26 mouse cellular contexts compared by ENCODE assay signal in genomic region chr8:64942946-64943345, GRCm38 (mm10). TPM values are rescaled to one million over a fixed set of nuclear protein-coding genes. Genes with fewer than 3 reads are reported as not detected.
A peak's percentile ranks its signal among the peaks of the same experiment; 100 is the strongest.
DNase-seq lines count a peak whose midpoint lies in the region; ATAC-seq and TF ChIP-seq lines count a peak whose summit lies in the region.
"Had no signal": no experiment of that assay in that cellular context is flagged by ENCODE, and none has a peak within 500 bp of the region (broad histone marks: within the 10 kb centered on the region; RNA-seq: fewer than 3 reads in every experiment).

No protein-coding gene starts in this region.

- peak; percentile 31 for DNase-seq in embryonic facial prominence, embryonic 14.5 days (ENCODE audit: low spot score)
- no peak for DNase-seq in embryonic facial prominence, embryonic 10.5 days (ENCODE audit: low spot score)
- no peak for DNase-seq in neural tube, embryonic 10.5 days (ENCODE audit: extremely low spot score, low spot score)
- peak; percentile 55 to 57 for DNase-seq in thymus, adult 18-20 months
- DNase-seq in spleen, postnatal 4 days (ENCODE audit: low spot score in 2 of 2): no peak
- DNase-seq in heart, adult 2 months: no peak
- no peak for DNase-seq in adrenal gland, postnatal 14 days
- DNase-seq: adrenal gland, postnatal 36 days; cerebellum, adult 8-10 months; gastrocnemius, postnatal 14 days; kidney, adult 8-10 months; kidney, postnatal 25 days; layer of hippocampus, adult 9-11 months; lung, postnatal 10 days had no signal

- H3K4me2 ChIP-seq in embryonic facial prominence, embryonic 14.5 days (ENCODE audit: low read depth, low read length): no peak overlapping the region
- 0 out of 2 replicates have a peak overlapping the region, but pooled peaks have one; percentile 9 for H3K4me2 ChIP-seq in neural tube, embryonic 12.5 days (replicated peaks)
- H3K4me2 ChIP-seq: embryonic facial prominence, embryonic 13.5 days had no signal

- peak; percentile 35; the same call in 1 of the 2 replicates for ATAC-seq in embryonic facial prominence, embryonic 14.5 days (ENCODE audit: low read depth)
- no peak for ATAC-seq in neural tube, embryonic 12.5 days (ENCODE audit: low FRiP score, low read depth)

- H3K36me3 ChIP-seq in embryonic facial prominence, embryonic 14.5 days (ENCODE audit: control insufficient read depth, insufficient read depth, low read length): no peaks in the 10 kb centered on the region
- no peaks in the 10 kb centered on the region for H3K36me3 ChIP-seq in embryonic facial prominence, embryonic 10.5 days (replicated peaks)
- no peaks in the 10 kb centered on the region for H3K36me3 ChIP-seq in neural tube, embryonic 12.5 days
- no peaks in the 10 kb centered on the region for H3K36me3 ChIP-seq in heart, adult 2 months (ENCODE audit: control insufficient read depth, insufficient read depth, low read length)
- H3K36me3 ChIP-seq: embryonic facial prominence, embryonic 13.5 days; forebrain, embryonic 10.5 days had no signal

- H3K9me3 ChIP-seq in embryonic facial prominence, embryonic 14.5 days (ENCODE audit: control insufficient read depth, low read length): no peaks in the 10 kb centered on the region
- H3K9me3 ChIP-seq in embryonic facial prominence, embryonic 10.5 days: no peaks in the 10 kb centered on the region
- no peaks in the 10 kb centered on the region for H3K9me3 ChIP-seq in neural tube, embryonic 12.5 days
- H3K9me3 ChIP-seq: embryonic facial prominence, embryonic 13.5 days; forebrain, embryonic 10.5 days had no signal

- peaks cover 15% of the 10 kb centered on the region; the same call in 1 of the 2 replicates for H3K27me3 ChIP-seq in embryonic facial prominence, embryonic 14.5 days (replicated peaks; ENCODE audit: control insufficient read depth, insufficient read depth, low read length)
- peaks cover 29% of the 10 kb centered on the region for H3K27me3 ChIP-seq in embryonic facial prominence, embryonic 10.5 days (replicated peaks; ENCODE audit: low read depth, poor library complexity, severe bottlenecking)
- H3K27me3 ChIP-seq in neural tube, embryonic 12.5 days (replicated peaks): no peaks in the 10 kb centered on the region; the same call in 1 of the 2 replicates
- no peaks in the 10 kb centered on the region for H3K27me3 ChIP-seq in heart, adult 2 months (ENCODE audit: control insufficient read depth, insufficient read depth, low read length)

- no peak overlapping the region for H3K9ac ChIP-seq in embryonic facial prominence, embryonic 14.5 days (ENCODE audit: low read depth, low read length)
- no peak overlapping the region for H3K9ac ChIP-seq in neural tube, embryonic 12.5 days
- no peak overlapping the region for H3K9ac ChIP-seq in heart, adult 2 months (ENCODE audit: low read depth, low read length)
- H3K9ac ChIP-seq: embryonic facial prominence, embryonic 13.5 days had no signal

- 26% methylated on average over 5 of the region's 5 CpGs for WGBS in embryonic facial prominence, embryonic 14.5 days
- WGBS in embryonic facial prominence, embryonic 10.5 days: 21% methylated on average over 5 of the region's 5 CpGs
- 22% methylated on average over 5 of the region's 5 CpGs for WGBS in neural tube, embryonic 12.5 days
- WGBS in heart, adult 2 months: 23% methylated on average over 5 of the region's 5 CpGs

- no peak for TF ChIP-seq EP300 in heart, adult 2 months (IDR thresholded peaks at IDR 0.05; ENCODE audit: insufficient read depth, low read depth, low read length)

- intact Hi-C loops in heart, adult 2 months (cut with DNase I): loop anchor here (5.0 kb wide), 4 partner anchors 61 to 251 kb away; partner anchors contain the start of gene Cpe

- H3K79me2 ChIP-seq in heart, adult 2 months (replicated peaks; ENCODE audit: control insufficient read depth, insufficient read depth, low read length): no peaks in the 10 kb centered on the region

- H3K4me1 ChIP-seq in embryonic facial prominence, embryonic 14.5 days (ENCODE audit: control insufficient read depth, insufficient read depth, low read length): no peaks in the 10 kb centered on the region
- H3K4me1 ChIP-seq in embryonic facial prominence, embryonic 10.5 days: peaks cover 4% of the 10 kb centered on the region; the same call in 1 of the 2 replicates
- H3K4me1 ChIP-seq in neural tube, embryonic 12.5 days: no peaks in the 10 kb centered on the region
- H3K4me1 ChIP-seq in heart, adult 2 months (ENCODE audit: control insufficient read depth, insufficient read depth, low read length): peaks cover 1% of the 10 kb centered on the region; the same call in 1 of the 2 replicates

- TF ChIP-seq POLR2A in heart, adult 2 months (IDR thresholded peaks at IDR 0.05; ENCODE audit: insufficient read depth, low read depth, low read length): no peak

- no peak for TF ChIP-seq CTCF in heart, adult 2 months (IDR thresholded peaks at IDR 0.05)

- no peak overlapping the region for H3K27ac ChIP-seq in embryonic facial prominence, embryonic 14.5 days (replicated peaks; ENCODE audit: low read depth, low read length)
- no peak overlapping the region for H3K27ac ChIP-seq in embryonic facial prominence, embryonic 10.5 days (replicated peaks)
- H3K27ac ChIP-seq in neural tube, embryonic 12.5 days: no peak overlapping the region
- H3K27ac ChIP-seq in heart, adult 2 months: no peak overlapping the region
- H3K27ac ChIP-seq: embryonic facial prominence, embryonic 13.5 days; forebrain, embryonic 10.5 days had no signal

- no peak overlapping the region for H3K4me3 ChIP-seq in embryonic facial prominence, embryonic 14.5 days (ENCODE audit: low read depth, low read length)
- H3K4me3 ChIP-seq in embryonic facial prominence, embryonic 10.5 days: no peak overlapping the region
- no peak overlapping the region for H3K4me3 ChIP-seq in neural tube, embryonic 12.5 days
- H3K4me3 ChIP-seq in heart, adult 2 months: no peak overlapping the region
- H3K4me3 ChIP-seq: embryonic facial prominence, embryonic 13.5 days; forebrain, embryonic 10.5 days; megakaryocyte, embryonic 14.5 days had no signal

RNA-seq across cellular contexts. Expression of gene Tmem192, which starts 4.0 kb away (rescaled TPM):
- polyA plus RNA-seq in embryonic facial prominence, embryonic 14.5 days (2014; fragmentation: Nextera tagmentation; extraction: Ambion mirVana): 23.2 and 25.5 TPM in 2 replicates
- 17.6 and 18.2 TPM in 2 replicates for polyA plus RNA-seq in embryonic facial prominence, embryonic 10.5 days (2016; fragmentation: Nextera tagmentation; extraction: Ambion mirVana)
- polyA plus RNA-seq in neural tube, embryonic 12.5 days (2016; fragmentation: Nextera tagmentation; extraction: Ambion mirVana): 20.0 TPM in 2 replicates
- 10 to 100 TPM; 21.0 to 26.2 TPM for total RNA-seq in heart, adult 2 months (2021)
- 42.6 and 43.4 TPM in 2 replicates for polyA plus RNA-seq in heart, adult 2 months (2012; rRNA removed)
- total RNA-seq in adrenal gland, postnatal 14 days (2021): 35.3 TPM in 2 replicates

RNA-seq across cellular contexts. Expression of gene Trim75, which starts 44.7 kb away (rescaled TPM):
- polyA plus RNA-seq in embryonic facial prominence, embryonic 14.5 days (2014; fragmentation: Nextera tagmentation; extraction: Ambion mirVana): not detected in 2 replicates
- polyA plus RNA-seq in embryonic facial prominence, embryonic 10.5 days (2016; fragmentation: Nextera tagmentation; extraction: Ambion mirVana): not detected in 2 replicates
- 0.09 TPM in 1 of 2 replicates, not detected in the other for polyA plus RNA-seq in neural tube, embryonic 12.5 days (2016; fragmentation: Nextera tagmentation; extraction: Ambion mirVana)
- not detected for total RNA-seq in heart, adult 2 months (2021)
- not detected in 2 replicates for polyA plus RNA-seq in heart, adult 2 months (2012; rRNA removed)
- total RNA-seq in adrenal gland, postnatal 14 days (2021): not detected in 2 replicates
- total RNA-seq: adrenal gland, postnatal 36 days; common myeloid progenitor, adult 5-6 weeks; gastrocnemius, postnatal 14 days; heart, adult 8-10 months; left cerebral cortex, postnatal 14 days; monocyte, adult 5-6 weeks had no signal
- polyA plus RNA-seq: embryonic facial prominence, embryonic 13.5 days; forebrain, embryonic 10.5 days; frontal cortex, adult 2 months; heart, embryonic 16.5 days; liver, embryonic 16.5 days; stomach, embryonic 14.5 days had no signal

Comparison
In these comparisons a context has a peak if more than half of its experiments do, and no peak if none do; other contexts are left out.
1. DNase-seq: peak in embryonic facial prominence, embryonic 14.5 days (single experiment) and thymus, adult 18-20 months (2 of 2); none in embryonic facial prominence, embryonic 10.5 days (single experiment), neural tube, embryonic 10.5 days (single experiment), spleen, postnatal 4 days (0 of 2), heart, adult 2 months (0 of 2) and adrenal gland, postnatal 14 days (single experiment).